Mouse (Mus musculus) C2C12 (cell line): Measurements from ENCODE around the gene Tcp10c.
"Not testable (repeated sequence)": the region's sequence is repeated elsewhere in the genome, so short reads cannot be mapped to it uniquely, and the experiment has no call there.

Experiments used
- CTCF ChIP-seq: IDR thresholded peaks from one replicate; pipeline ENCODE4 v1.5.1; 2011; ENCODE audit not compliant: control insufficient read depth, insufficient read depth, insufficient read length
- USF1 ChIP-seq: IDR thresholded peaks from one replicate; pipeline ENCODE4 v1.6.1; 2011; ENCODE audit warnings: low read depth, mild to moderate bottlenecking, control low read depth, moderate library complexity

DNA sequence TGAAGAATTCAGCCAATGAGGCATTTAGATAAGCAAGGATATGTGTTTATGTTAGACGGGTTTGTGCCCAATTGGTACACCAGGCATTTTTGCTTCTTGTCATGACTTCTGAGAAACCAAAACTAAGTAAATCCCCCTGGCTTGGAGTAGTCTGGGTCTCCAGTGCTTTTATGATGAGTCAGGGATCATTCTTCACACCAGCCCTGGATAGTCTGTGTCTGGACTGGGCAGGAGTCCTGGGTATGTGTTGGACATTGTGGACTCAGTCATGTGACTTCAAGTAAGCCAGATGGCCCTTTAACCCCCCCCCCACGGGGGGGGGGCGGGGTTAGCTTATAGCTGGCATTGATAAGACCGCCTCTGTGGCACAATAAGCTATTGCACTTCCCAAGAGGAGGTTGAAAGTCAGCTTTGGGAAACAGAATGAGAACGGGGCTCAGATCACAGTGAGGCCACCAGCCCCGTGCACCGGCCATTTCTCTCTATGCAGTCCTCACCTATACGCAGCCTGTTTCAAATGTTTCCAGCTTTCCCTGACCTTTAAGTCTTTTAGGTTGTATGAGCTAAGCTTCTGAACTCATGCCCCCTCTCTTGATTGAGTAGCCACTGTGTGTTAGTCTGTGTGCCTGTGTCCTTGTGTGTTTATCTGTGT, 69.1 kb downstream of the Tcp10c start:
- TF ChIP-seq USF1, CTCF: not testable (repeated sequence)
